Mouse (Mus musculus): ENCODE measurements around the gene Fam193a.

The Fam193a gene

DNA sequence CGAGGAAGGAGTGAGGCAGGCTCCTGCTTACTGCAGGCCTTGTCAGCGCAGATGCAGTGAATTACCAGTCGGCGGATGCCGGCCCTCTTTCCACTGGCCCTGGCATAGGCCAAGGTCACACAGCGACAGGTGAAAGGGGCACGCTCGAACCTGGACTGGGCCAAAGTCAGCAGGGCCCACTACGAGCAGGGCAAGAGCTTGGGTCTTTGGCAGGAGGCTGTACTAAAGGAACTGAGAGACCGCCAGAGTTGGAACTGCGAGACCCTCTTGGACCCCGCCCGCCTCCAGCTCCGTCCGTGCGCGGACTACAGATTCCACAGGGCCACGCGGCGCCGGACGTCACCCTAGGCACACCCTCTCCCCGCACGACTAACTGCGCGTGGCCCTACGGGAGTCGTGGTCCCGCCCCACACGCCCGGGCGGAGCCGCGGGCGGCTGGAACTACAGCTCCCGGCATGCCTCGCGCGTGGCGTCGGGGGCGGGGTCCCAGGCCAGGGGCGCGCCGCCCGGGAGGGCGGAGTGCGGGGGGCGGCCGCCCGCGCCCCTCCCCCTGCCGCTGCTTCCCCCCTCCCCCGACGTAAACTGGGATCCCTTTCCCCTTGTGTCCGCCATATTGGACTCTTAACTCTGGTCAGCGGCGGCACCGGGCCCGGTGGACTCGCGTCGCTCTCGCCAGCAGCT lies at the start of gene Fam193a:
Gene Fam193a, plus strand, starts transcription at position 593 of the 681 bp plus-strand sequence.
- peak; percentile 96 for DNase-seq (ENCODE audit: low read depth, low spot score)

DNA sequence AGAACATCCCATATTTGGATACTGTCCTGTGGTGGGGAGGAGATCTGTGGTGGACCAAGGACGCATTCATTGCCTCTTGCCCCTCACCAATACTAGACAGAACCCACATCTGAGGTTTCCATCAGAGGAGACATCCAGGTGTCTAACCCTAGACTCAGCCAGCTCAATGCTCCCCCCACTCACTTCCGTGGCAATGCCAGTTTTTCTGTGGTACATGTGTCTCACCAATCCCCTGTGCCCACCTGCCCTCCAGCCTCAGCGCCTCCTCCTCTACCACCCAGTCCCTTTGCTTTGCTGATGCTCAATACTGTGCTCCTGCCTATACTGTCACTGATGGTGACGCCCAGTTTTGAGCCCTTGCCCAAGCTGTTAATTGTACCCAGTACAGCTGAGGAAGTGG lies 48.5 kb upstream of the Fam193a start:
- DNase-seq (ENCODE audit: low read depth, low spot score): no peak

DNA sequence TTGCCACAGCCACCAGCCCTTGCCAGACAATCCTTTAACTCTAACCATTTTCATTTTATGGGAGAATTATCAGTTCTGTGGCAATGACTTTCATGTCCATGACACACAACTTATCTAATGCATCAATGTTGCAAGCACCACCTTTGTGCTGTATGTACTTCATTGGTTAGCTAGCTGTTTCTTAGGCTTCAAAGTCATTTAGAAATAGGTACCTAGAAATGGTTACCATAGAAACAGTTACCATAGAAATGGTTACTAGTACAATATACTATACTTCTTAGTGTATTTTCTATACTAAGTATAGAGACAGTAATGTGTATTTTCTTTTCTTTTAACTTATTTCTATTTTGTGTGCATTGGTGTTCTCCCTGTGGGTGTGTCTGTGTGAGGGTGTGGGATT lies 44.4 kb upstream of the Fam193a start:
- no peak for DNase-seq (ENCODE audit: low read depth, low spot score)

DNA sequence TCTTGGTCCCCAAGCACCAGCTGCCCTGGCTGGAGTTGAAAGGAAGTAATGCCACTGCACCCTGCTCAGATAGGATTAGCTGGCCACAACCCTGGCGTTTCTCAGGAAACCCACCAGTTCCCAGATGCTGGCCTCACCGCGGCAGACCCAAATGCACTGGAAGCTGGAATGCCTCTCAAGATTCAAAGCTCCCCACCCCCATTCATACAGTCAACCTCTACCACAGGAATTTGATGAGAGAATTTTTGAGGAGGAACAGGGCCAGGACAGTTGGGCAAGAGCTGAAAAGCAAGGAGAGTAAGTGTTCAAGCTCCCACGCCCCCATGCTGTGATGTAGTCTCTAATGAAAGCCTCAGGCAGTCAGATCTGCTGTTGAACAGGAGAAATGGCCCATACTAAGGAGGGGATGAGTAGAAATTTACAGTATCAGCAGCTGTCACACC lies 43.5 kb upstream of the Fam193a start:
- no peak for DNase-seq (ENCODE audit: low read depth, low spot score)

DNA sequence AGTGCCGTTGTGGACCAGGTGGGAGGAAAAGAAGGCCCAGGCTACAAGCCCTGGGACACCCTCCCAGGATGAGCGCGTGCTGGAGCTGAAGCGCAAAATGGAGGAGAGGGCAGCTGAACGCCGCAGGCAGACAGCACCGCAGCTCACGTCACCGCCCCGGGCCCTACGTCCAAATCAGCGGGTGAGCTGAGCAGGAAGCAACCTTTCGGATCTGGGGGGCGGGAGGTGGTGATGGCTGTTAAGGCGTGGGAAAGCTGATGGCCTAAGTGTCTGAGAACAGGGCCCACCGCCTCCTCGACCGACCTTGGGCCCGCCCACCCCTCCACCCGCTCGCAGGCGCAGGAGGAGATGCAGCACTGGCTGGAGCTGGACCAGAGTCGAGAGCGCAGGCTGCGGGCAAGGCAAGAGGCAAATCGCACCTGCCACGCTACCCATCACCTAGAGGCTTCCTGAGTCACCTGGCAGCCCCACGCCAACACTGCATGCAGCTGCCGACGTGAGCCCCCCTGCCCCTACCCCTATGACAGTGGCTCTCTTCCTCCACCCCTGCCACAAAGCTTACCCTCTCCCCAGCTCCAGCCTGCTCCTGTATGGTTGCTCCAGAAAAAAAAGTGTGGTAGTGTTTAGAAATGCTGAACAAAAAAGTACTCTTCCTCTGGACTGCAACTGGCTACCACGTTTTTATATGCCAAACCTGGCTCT lies 42.7 kb upstream of the Fam193a start:
- DNase-seq (ENCODE audit: low read depth, low spot score): no peak

DNA sequence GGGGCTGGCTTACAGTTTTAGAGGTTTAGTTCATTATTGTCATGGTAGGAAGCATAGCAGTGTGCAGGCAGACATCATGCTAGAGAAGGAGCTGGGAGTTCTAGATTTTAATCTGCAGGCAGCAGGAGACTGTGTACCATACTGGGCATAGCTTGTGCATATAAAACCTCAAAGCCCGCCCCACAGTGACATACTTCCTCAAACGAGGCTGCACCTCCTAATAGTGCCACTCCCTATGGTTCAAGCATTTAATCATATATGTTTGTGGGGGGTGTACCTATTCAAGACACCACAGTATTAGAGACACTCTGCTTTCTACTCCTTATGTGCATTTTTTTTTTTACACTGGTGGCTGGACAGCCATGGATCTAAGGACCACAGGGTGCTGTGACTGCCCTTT lies 39.6 kb upstream of the Fam193a start:
- DNase-seq (ENCODE audit: low read depth, low spot score): no peak

DNA sequence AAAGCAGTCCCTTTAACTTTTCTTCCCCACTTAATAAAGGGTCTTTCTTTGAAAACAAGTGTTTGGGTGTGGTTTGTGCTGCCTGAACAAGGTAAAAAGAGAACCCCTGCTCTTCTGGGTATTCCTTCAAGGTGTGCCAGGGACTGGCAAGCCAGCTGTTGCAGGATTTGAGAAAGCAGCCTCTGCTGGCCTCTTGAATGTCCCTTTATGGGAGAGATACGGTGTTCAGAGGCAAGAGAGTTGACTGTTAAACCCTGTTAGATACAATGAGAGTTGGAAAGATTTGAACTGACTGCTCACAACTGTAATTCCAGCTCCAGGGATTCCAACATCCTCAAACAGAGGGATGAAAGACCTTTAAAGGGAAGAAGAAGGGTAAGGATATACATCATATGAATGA lies 35.7 kb upstream of the Fam193a start:
- DNase-seq (ENCODE audit: low read depth, low spot score): no peak

DNA sequence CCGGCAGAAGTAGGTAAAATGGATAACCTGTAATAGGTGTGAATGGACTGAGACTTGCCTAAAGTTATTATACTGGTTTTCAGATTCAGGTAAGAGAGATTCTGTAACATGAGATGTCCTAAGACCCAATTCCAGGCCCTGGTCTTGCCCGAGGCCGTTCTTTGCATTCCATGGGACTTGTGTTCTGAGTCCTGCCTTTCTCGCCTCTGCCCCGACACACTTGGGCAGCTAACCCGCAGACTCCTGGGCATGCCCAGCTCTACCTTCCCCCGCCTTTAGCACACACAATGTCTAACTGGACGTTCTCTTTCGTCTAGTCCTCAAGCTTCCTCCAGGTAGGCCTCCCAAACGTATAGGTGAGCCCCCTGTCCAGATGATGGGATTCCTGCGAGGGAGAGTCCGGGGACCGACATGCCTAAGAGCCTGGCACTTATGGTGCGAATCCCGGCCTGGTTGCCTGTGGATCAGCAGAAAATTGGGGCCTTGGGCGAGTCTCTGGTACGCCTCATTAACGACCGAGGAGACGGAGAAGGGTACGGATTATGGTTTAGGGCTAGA lies 34.1 kb upstream of the Fam193a start:
- no peak for DNase-seq (ENCODE audit: low read depth, low spot score)

DNA sequence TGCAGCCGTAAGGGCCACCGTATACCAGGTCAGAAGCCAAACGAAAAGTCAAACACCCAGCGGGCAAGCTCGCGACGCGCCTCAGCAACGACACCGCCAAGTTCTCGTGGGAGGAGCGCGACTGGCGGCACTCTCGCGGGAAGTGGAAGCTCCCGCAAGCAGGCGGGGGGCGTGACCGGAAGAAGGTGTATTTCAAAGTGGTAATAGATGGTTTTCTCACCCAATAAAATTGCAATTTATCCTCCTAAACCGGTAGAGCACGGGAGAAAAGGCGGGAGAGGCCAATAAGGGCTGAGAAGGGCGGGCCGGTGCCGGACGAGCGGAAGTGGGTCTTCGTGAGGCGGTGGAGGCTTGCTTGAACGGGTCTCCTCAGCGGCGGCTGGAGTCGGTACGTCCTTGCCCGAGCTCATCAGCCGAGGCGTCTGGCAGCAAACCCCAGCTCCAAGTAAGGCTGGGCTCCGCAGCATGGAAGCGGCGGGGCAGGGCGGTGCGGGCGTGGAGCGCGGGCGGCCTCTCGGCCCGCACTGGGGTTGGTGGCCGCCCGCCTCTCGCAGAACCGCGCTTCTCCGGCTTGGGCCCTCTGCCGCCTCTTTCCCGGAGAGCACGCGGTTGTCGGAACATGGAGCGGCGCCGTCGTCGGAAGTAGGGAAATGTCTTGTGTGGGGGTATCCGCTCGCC lies 33.5 kb upstream of the Fam193a start, which contains the start of gene Rnf4:
Gene Rnf4, plus strand, starts transcription at position 193 of the 678 bp plus-strand sequence.
- DNase-seq (ENCODE audit: low read depth, low spot score): peak; percentile 98

DNA sequence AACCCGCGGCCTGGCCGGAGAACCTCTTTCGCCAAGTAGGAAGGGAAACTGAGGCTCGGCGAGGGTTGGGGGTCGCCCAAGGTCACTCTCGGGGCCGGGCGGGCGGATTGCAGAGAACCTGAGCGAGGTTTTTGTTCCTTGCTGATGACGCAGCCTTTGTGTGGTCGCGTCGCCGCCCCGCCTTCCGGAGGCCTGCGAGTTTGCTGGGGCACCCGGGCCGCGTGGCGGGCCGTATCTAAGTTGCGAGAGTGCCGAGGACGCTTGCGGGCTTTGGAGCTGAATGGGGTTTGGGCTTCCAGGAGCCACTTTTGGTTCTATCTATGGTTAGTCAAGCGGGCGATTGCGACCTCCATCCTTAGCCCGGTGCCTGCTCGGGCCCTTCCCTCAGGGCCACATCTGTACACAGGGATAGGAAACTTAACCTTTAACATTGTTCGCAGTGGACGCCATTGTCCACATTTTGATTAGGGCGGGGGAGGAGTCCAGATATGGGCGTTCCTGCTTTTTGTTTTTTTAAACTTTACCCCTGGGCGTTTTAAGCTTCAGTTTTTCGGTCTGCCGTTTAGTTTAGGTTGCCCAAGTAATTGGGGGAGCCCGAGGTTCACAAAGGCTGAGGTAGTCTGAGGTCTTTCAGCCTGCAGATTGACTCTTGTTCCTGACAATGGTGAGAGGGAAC lies 32.8 kb upstream of the Fam193a start:
- DNase-seq (ENCODE audit: low read depth, low spot score): peak; percentile 88

DNA sequence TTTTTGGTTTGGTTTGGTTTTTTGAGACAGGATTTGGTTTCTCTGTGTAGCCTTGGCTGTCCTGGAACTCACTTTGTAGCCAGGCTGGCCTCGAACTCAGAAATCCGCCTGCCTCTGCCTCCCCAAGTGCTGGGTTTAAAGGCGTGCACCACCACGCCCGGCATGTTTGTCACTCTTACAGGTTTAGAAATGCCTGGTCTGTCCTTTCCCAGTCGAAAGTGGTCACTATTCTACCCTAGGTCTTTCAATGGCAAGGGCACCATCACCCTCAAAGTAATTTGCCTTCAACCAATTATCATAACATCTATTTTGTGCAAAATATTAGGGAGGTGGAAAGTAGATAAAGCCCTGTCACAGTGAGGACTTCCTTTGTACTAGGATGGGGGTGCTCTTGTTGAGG lies 29.5 kb upstream of the Fam193a start:
- DNase-seq (ENCODE audit: low read depth, low spot score): no peak

DNA sequence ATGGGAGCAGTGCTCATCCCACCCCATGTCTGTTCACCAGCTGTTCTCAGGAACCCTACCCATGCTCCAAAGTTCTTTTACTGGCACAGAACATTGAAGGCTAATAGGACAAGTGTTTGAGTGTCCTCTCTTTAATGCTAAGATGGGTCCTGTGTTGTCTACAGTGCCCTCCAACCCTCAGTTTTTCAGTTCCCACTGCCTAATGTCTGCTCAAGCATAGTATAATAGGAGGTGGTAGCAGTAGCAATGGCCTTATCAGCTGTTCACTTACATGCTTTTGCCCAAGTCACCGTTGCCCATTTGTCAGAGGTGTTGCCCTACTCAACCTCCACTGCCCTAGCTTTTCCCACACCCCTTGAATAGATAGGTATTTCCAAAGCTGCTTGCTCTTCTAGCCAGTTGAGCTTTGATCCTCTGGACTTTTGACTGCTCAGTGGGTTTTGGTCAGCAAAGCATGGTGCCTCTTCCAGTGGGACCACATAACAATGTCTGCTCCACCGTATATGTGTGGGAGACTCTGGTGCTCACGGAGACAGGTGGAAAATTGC lies 17.6 kb upstream of the Fam193a start:
- no peak for DNase-seq (ENCODE audit: low read depth, low spot score)

DNA sequence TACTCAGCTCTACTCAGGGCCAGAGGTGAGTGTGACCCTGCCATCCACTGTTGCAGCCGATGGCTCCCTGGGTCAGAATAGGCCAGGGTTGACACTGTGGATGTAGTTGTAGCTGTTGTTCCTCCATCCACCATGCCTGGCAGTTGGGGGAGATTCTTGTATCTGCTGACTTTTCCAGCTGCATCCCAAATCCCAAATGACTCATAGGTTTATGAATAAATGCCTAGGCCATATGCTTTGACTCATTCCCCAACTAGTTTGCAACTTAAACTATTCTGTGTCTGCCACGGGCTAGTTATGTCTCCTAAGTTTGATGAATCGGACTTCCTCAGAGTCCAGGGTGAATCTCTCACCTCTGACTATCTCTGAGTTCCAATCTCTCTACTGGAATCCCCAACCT lies 9.5 kb upstream of the Fam193a start:
- DNase-seq (ENCODE audit: low read depth, low spot score): no peak

DNA sequence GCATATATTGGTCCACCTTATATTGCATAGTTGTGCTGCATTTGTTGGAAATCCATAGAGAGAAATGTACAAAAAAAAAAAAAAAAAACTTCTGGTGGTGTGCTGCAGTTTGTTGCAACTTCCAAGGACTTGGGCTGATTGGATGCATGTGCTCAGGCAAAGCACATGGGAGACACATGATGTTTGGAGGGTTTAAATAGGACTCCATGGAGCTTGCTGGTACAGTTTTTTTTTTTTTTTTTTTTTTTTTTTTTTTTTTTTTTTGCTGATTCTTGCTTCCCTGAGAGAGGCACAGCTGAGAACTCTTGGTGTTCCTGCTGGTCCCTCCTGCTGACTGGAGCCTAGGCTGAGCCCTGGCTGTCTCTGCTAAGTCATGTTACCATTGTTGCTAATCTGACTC lies 6.6 kb upstream of the Fam193a start:
- DNase-seq (ENCODE audit: low read depth, low spot score): no peak

DNA sequence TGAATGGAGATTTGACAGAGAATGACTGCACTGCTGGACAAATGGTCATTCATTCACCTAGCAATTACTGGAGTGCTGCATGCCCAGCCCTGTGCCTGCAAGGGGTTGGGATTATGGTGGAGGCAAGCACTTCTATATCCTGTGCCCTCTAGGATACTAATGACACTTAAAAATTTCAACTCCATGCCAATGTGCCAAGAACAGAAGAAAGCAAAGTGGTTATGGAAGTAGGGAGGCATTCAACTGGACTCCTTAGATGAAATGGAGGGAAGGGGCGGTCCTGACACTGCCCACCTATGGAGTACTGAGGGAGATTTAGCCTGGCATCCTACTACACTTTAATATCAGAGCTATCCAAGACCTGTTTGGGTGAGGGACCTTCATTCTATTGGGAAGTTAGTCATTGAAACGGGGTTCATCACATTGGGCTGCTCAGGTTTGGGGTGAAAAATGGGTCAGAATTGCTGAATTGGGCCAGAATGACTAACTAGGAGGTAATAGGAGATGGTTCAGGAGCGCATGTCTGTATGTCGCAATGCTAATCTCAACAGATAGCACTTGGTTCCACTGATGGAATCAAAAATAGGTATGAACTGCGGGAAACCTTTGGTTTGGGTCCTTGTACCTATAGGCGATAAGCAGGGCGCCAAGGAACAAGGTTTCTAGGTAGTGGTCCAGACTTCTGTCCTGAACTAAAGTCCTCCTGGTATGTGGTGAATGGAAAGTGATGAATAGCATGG lies 1.0 kb upstream of the Fam193a start:
- no peak for DNase-seq (ENCODE audit: low read depth, low spot score)

DNA sequence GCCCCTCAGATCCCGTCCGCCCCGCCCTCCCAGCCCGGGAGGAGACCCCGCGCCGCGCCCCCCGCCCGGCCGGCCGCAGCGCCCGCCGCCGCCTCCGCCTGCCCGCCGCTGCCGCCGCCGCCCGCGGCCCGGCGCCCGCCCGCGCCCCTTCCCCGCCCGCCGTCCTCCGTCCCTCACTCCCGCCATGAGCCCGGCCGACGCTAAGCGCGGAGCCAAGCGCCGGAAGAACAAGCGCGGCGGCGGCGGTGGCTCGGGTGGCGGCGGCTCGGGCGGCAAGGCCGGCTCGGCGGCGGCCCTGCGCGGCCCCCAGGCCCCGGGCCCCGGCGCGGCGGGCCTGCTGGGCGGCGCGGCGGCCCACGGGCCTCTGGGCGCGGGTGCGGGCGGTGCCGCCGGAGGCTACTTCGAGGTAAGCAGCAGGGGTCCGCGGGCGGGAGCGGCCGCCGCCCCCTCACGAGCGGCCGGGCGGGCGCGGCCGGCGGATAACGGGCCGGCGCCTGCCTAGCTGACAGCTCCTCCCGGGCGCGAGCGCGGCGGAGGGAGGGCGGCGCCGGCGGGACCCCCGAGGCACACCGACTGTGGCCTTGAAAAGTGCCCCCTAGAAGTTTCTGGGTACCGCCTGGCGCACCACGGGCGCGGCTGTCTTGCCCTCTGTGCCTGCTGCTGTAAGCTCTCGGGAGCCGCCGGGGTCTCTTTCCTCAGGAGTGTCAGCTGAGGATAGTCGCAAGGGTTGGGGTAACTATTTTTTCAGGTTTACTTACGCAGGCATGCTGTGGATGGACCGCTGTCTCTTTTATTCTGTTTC lies 490 bp downstream of the Fam193a start:
- peak; percentile 47 for DNase-seq (ENCODE audit: low read depth, low spot score)

DNA sequence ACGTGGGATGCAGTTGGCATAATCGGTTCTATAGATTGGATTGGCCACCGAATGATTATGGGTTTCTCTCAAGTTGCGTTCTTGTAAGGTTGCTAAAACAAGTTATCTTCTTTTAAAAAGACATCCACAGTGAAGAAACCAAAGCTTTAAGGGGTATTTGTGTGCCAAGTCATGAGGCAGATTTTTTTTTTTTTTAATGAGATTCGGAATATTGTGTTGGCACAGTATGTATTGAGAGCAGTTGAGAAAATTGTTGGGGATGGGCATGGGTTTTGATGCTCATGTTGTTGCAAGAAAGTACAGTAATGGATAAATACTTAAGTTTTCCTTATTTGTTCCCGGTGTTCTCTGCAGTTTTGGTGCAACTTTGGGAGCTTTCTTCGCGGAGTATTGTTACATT lies 1.1 kb downstream of the Fam193a start:
- no peak for DNase-seq (ENCODE audit: low read depth, low spot score)

DNA sequence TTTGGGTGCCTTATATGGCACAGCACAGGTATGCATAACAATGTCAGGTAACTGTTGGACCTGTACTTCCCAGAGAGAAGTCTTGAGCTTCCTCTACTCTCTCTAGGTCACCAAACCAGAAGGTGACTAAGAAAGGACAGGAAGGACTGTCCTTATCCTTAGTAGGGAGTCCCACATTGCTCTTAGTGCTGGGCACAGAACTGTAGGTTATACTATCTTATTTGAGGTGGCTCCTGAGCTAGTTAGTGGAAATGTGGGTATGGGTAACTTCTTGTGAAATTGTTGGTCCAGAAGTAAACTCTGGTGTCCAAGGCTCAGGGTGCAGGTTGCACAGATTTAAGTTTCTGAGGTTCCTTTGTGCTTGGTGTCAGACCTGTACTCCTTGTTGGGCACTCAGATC lies 2.4 kb downstream of the Fam193a start:
- DNase-seq (ENCODE audit: low read depth, low spot score): no peak

DNA sequence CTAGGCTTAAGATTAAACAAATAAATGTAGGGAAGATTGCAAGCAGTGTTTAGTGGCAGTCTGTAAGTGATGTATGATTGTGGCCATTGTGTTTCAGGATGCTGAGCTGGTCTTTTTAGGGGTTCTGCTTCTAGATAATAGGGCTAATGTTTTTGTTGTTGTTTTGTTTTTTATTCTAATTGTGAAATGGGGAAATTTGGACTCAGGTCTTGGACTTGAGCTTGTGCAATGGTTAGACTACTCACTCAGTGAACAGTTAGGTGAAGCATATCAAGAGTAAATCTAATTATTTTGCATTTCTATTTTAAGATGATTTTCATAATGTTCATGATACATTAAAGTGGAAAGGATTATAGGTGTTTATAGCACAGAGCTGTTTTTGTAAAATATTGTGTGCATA lies 2.8 kb downstream of the Fam193a start:
- DNase-seq (ENCODE audit: low read depth, low spot score): no peak

DNA sequence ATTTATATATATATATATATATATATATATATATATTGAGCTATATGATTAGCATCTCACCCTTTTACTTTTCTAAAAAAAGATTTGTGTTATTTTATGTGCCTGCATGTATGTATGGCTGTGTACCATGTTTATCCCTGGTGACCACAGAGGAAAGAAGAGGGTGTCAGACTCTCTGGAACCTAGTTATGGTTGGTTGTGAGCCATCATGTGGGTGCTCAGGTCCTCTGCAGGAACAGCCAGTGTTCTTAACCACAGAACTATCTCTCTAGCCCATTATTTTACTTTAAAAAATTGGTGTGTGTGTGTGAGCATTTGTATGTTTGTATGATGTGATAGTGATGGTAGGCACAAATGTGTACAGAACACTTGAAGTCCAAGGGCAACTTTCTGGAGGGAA lies 9.1 kb downstream of the Fam193a start:
- no peak for DNase-seq (ENCODE audit: low read depth, low spot score)

Data from CD4-positive helper T cell, adult 2 months (primary cell).